Mouse (Mus musculus) embryonic facial prominence, embryonic 10.5 days (tissue): ENCODE results near the gene Hic2. TPM values are rescaled to one million over a fixed set of nuclear protein-coding genes. Genes with fewer than 3 reads are reported as not detected.

Experiments used
- DNase-seq: peaks from one replicate; pipeline ENCODE4 v3.0.0-alpha.2; 2017; ENCODE audit warnings: low spot score
- H3K27ac ChIP-seq: fragments of 300-500 bp; sonication (generic); replicated peaks from 2 replicates; pipeline ENCODE4 v1.5.1; 2016; ENCODE audit warnings: mild to moderate bottlenecking
- H3K27me3 ChIP-seq: fragments of 300-500 bp; sonication (generic); replicated peaks from 2 replicates; pipeline ENCODE4 v1.6.1; 2016; ENCODE audit warnings: low read depth, mild to moderate bottlenecking; ENCODE audit not compliant: poor library complexity, severe bottlenecking
- H3K36me3 ChIP-seq: fragments of 300-500 bp; sonication (generic); replicated peaks from 2 replicates; pipeline ENCODE4 v1.6.1; 2016; ENCODE audit warnings: mild to moderate bottlenecking, moderate library complexity
- H3K4me1 ChIP-seq: fragments of 300-500 bp; sonication (generic); 2 replicates; pipeline ENCODE4 v1.6.1; 2016
- H3K4me3 ChIP-seq: fragments of 300-500 bp; sonication (generic); 2 replicates; pipeline ENCODE4 v1.5.1; 2016; ENCODE audit warnings: mild to moderate bottlenecking, moderate library complexity
- H3K9me3 ChIP-seq: fragments of 300-500 bp; sonication (generic); 2 replicates; pipeline ENCODE4 v1.6.1; 2016; ENCODE audit warnings: mild to moderate bottlenecking
- WGBS: fragments of 180-500 bp; shearing (Covaris S2); methylation state at CpG from one replicate; pipeline ENCODE4 v1.1.7; 2016; 5-methylcytosine and 5-hydroxymethylcytosine counted together
- polyA plus RNA-seq: library from polyadenylated mRNA; unstranded; fragments of >200 nt; fragmentation: Nextera tagmentation; extraction: Ambion mirVana; gene quantifications from 2 replicates; pipeline ENCODE4 v1.2.1, GENCODE M21; 2016

Gene Hic2
- polyA plus RNA-seq, 1 experiment from 2014 or later = 17.1 TPM

DNA sequence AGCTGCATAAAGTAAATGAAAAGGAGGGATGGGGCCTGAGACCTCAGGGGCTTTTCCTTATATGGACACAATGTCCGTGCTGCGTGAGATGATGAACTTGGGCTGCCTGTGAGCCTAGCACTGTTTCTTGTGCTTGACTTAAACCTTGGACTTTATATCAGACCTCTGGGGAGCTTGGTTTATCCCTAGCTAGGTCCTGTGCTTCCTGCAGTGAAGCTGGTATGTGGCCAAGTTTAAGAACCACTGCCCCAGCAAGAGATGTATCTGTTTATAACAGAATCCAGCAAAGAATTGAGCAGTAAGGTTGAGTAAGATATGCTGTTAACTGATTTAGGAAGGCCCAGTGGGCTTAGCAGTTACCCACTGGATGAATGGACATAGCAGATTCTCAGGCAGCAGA lies 6.0 kb downstream of the Hic2 start:
- DNase-seq = no peak
- H3K27me3 ChIP-seq = no peaks in the 10 kb centered on the region
- H3K4me3 ChIP-seq = no peak overlapping the region
- H3K36me3 ChIP-seq = no peaks in the 10 kb centered on the region; the same call in 1 of the 2 replicates
- H3K27ac ChIP-seq = no peak overlapping the region
- no peaks in the 10 kb centered on the region for H3K9me3 ChIP-seq
- H3K4me1 ChIP-seq = peaks cover 50% of the 10 kb centered on the region
- 86% methylated on average over 2 of the region's 2 CpGs for WGBS

DNA sequence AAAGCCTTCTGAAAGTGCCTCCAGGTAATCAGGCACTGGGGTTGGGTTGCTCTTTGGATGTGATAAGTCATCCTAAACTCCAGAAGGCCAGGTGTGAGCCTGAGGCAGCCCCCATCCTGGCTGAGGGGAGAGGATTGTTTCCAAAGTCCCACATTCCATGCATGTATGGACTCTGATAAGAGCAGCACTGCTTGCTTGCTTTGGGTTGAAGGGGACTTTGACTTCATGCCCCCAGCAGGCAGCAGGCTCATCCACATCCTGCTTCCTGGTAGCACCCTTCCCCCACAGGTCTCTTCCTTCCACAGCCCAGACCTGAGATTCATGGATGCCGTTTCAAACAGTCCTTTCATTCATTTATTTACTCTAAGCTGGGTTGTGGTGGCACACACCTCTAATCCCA lies 10.4 kb downstream of the Hic2 start:
- H3K4me1 ChIP-seq = peaks cover 18% of the 10 kb centered on the region
- no peak for DNase-seq
- 83% methylated on average over 1 of the region's 1 CpGs for WGBS

DNA sequence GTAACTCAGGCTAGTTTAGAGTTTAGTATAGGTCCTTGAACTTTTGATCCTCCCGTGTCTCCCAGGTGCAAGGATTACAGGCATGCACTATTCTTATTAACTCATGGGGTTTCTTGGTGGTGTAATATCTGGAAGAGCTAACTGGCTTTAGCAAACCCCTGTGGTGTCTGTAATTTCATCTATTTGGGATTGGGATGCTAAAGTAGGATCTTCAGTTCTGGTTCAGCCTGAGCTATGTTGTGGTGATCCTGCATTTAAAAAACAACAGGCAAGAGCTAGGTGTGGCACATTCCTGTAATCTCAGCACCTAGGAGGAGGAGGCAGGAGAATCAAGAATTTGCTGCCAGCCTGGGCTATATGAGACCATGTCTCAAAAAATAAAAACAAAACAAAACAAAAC lies 11.6 kb downstream of the Hic2 start:
- H3K4me1 ChIP-seq = peaks cover 23% of the 10 kb centered on the region
- H3K27ac ChIP-seq = no peak overlapping the region
- H3K36me3 ChIP-seq = no peaks in the 10 kb centered on the region; the same call in 1 of the 2 replicates
- no peak for DNase-seq
- WGBS = 85% methylated on average over 1 of the region's 1 CpGs
- H3K9me3 ChIP-seq = no peaks in the 10 kb centered on the region
- H3K27me3 ChIP-seq = no peaks in the 10 kb centered on the region
- H3K4me3 ChIP-seq = no peak overlapping the region

More for the DNA sequence above, 10.4 kb downstream of the Hic2 start:
- no peaks in the 10 kb centered on the region; the same call in 1 of the 2 replicates for H3K36me3 ChIP-seq
- H3K27ac ChIP-seq = no peak overlapping the region
- no peak overlapping the region for H3K4me3 ChIP-seq
- H3K27me3 ChIP-seq = no peaks in the 10 kb centered on the region
- H3K9me3 ChIP-seq = no peaks in the 10 kb centered on the region

DNA sequence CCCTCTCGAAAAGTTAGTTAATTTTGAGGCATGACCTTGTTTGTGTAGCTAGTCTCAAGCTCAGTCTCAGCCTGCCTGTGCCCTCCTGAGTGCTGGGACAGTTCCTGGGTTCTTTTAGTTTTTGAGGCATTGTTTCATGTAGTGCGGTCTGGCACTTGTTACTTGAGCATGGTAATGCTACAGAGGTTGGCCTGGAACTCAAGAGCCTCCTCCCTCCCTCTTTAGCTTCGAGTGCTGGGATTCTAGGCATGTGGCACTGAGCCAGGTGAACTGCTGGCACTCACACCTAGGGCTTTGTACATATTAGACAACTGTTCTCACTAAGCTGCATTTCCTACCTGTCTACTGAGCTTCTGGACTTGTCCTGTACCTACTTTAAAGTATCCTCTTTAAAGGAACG lies 14.4 kb downstream of the Hic2 start:
- 86% methylated on average over 4 of the region's 4 CpGs for WGBS
- DNase-seq = no peak
- Histone ChIP-seq H3K9me3 (no peaks in the 10 kb centered on the region), H3K4me3 (no peak overlapping the region), H3K36me3 (no peaks in the 10 kb centered on the region; the same call in 1 of the 2 replicates), H3K4me1 (peaks cover 36% of the 10 kb centered on the region), H3K27me3 (no peaks in the 10 kb centered on the region), H3K27ac (no peak overlapping the region)

DNA sequence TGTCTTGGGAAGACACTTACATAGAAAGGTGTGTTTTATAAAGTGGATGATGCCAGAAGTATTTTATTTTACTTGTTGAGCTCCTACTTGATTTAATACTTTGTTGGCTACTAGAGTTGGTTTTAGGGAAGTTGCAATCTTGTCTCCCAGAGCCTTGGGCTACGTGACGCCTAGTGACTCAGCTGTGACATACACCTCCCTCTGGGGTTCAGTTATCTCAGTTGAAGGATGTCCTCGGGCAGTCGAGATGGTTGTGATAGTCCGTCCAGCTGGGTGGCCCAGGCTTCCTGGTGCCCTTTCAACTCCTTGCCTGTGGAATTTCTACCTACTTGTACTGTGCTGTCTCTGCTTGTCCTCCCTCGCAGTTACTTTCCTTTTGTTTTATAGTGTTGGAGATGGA lies 15.8 kb downstream of the Hic2 start:
- 62% methylated on average over 6 of the region's 6 CpGs for WGBS
- H3K4me3 ChIP-seq = no peak overlapping the region
- no peaks in the 10 kb centered on the region for H3K27me3 ChIP-seq
- DNase-seq = no peak
- H3K4me1 ChIP-seq = peaks cover 41% of the 10 kb centered on the region
- no peak overlapping the region for H3K27ac ChIP-seq
- H3K36me3 ChIP-seq = no peaks in the 10 kb centered on the region; the same call in 1 of the 2 replicates
- no peaks in the 10 kb centered on the region for H3K9me3 ChIP-seq

DNA sequence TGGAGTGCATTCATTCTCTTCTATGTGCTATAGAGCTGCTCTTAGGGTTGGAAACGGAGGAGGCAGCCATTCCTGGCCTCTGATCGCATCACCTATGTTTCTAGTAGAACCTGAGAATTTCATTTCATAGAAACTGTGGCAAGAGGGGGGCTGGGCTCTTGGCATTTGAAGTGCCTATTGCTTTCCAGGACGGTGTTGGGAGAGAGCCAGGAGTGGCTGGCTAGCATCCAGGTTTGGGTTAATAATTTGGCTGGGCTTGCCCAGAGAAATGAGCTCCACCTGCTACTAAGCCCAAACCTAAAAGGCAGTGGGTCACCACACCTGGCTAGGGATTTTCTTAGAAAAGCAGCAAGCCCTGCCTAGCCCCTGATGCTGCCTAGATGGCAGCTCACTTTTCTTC lies 18.2 kb downstream of the Hic2 start:
- no peaks in the 10 kb centered on the region for H3K27me3 ChIP-seq
- WGBS = 80% methylated on average over 3 of the region's 3 CpGs
- H3K36me3 ChIP-seq = peaks cover 15% of the 10 kb centered on the region
- peaks cover 48% of the 10 kb centered on the region for H3K4me1 ChIP-seq
- H3K27ac ChIP-seq = no peak overlapping the region
- no peak for DNase-seq
- no peaks in the 10 kb centered on the region for H3K9me3 ChIP-seq
- no peak overlapping the region for H3K4me3 ChIP-seq

DNA sequence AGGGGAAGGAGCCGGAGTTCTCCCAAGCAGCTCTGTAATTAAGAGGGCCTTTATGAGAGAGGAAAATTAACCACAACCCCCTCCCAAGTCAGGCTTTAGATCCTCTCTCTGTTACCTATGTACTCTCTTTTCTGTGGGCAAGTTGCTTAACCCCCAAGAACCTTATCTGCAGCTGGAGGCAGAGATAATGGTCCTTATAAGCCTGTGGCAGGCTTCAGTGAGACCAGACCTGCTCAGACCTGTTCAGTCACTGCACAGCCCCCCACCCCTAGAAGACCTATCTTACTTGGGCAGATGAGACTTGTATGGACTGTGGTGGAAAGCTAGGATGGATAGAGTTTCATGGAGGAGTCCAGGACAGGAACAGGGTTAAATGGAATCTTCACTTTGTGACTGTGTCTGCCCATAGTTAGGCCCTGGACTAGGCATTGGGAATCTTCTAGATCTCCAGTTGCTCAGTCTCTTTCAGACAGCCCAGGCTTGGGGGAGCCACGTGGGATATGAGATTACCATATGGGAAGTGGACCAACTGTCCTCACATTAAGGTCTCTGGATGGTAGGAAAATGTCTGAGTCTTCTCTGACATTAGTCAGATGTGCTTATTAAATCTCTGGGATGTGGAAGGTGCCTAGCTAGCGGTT lies 18.8 kb downstream of the Hic2 start:
- Histone ChIP-seq H3K27me3 (no peaks in the 10 kb centered on the region), H3K36me3 (peaks cover 22% of the 10 kb centered on the region), H3K4me1 (peaks cover 48% of the 10 kb centered on the region), H3K4me3 (no peak overlapping the region), H3K27ac (no peak overlapping the region), H3K9me3 (no peaks in the 10 kb centered on the region)
- WGBS = 79% methylated on average over 3 of the region's 3 CpGs
- DNase-seq = no peak

DNA sequence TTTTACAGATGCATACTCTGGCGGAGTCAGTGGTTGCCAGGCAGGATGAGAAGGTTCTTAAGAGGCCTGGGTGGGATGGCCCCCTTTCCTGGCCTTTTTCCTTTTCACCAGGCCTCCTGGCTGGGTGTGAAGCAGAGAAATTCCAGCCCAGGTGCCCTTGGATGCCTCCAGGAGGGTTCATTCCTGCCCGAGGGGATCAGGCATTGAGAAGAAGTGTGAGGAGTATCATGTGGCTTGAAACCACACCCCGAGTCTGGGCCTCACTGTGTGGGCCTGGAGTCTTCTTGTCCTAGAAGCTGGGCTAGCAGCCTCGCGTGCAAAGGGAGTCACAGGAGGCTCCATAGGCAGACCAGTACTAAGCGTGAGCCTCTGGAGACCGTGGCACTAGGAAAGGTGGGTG lies 19.5 kb downstream of the Hic2 start:
- Histone ChIP-seq H3K4me1 (peaks cover 48% of the 10 kb centered on the region), H3K9me3 (no peaks in the 10 kb centered on the region), H3K36me3 (peaks cover 28% of the 10 kb centered on the region), H3K27ac (peak overlapping the region; percentile 57; the same call in 1 of the 2 replicates), H3K27me3 (no peaks in the 10 kb centered on the region), H3K4me3 (no peak overlapping the region)
- no peak for DNase-seq
- 66% methylated on average over 7 of the region's 7 CpGs for WGBS

DNA sequence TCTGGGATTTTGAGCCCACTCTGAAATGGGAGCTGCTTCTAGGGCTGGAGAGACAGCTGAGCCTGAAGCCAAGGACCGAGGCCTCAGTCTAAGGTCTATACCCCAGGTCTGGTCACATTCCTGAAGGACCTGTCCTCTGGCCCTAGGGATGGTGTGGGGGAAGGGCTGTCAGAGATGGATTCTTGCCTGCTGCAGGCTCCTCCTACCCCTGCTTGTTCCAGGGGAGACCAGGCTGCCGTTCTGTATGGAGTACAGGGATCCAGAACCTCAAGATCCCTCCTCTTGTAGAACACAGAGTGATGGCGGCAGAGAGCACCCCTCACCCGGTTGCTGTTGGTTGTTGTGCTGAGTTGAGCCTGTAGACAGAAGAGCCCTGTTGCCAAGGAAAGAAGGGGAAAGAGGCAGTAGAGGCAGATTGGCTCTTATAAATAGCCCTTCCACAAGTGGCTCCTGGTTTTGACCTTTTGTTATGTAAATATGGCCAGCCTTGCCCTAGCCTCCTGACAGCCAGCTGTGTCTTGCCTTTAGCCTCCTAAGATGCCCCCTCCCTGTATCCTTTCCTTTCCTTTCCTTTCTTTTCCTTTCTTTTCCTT lies 20.7 kb downstream of the Hic2 start:
- Histone ChIP-seq H3K36me3 (peaks cover 41% of the 10 kb centered on the region), H3K9me3 (no peaks in the 10 kb centered on the region), H3K27ac (peak overlapping the region; percentile 70), H3K4me3 (no peak overlapping the region), H3K27me3 (no peaks in the 10 kb centered on the region), H3K4me1 (peaks cover 44% of the 10 kb centered on the region)
- peak; percentile 28 for DNase-seq
- 25% methylated on average over 4 of the region's 4 CpGs for WGBS

DNA sequence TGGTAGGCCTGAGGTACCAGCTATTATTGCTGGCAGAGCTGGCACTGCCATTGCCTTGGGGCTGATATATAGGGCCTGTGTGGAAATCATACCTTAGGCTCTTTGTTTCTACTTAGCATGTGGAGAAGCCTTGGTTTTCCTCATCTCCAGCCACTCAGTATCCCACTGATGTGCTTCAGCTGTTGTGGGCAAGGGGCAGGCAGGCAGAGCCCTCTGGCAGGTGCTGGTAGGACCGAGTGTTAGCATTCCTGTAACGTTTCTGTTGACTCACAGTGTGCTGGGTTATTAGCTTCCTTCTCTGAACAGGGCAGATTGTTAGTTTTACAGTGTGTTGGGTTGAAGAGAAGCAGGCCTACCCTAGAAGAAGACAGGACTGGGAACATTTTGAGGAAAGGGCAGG lies 21.9 kb downstream of the Hic2 start:
- Histone ChIP-seq H3K4me1 (peaks cover 38% of the 10 kb centered on the region), H3K4me3 (no peak overlapping the region), H3K9me3 (no peaks in the 10 kb centered on the region), H3K27me3 (no peaks in the 10 kb centered on the region), H3K36me3 (peaks cover 52% of the 10 kb centered on the region), H3K27ac (no peak overlapping the region)
- 76% methylated on average over 2 of the region's 2 CpGs for WGBS
- DNase-seq = no peak

DNA sequence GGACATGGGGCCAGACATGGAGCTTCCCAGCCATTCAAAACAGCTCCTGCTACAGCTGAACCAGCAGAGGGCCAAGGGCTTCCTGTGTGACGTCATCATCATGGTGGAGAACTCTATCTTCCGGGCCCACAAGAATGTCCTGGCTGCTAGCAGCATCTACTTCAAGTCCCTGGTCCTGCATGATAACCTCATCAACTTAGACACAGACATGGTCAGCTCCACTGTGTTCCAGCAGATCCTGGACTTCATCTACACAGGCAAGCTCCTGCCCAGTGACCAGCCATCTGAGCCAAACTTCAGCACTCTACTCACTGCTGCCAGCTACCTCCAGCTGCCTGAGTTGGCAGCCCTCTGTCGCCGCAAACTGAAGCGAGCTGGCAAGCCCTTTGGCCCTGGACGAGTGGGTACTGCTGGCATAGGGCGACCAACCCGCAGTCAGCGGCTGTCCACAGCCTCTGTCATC lies 24.0 kb downstream of the Hic2 start:
- H3K36me3 ChIP-seq = peaks cover 71% of the 10 kb centered on the region
- no peak overlapping the region for H3K27ac ChIP-seq
- H3K4me1 ChIP-seq = peaks cover 25% of the 10 kb centered on the region
- no peak for DNase-seq
- H3K27me3 ChIP-seq = no peaks in the 10 kb centered on the region
- no peaks in the 10 kb centered on the region for H3K9me3 ChIP-seq
- H3K4me3 ChIP-seq = no peak overlapping the region
- 93% methylated on average over 9 of the region's 9 CpGs for WGBS

DNA sequence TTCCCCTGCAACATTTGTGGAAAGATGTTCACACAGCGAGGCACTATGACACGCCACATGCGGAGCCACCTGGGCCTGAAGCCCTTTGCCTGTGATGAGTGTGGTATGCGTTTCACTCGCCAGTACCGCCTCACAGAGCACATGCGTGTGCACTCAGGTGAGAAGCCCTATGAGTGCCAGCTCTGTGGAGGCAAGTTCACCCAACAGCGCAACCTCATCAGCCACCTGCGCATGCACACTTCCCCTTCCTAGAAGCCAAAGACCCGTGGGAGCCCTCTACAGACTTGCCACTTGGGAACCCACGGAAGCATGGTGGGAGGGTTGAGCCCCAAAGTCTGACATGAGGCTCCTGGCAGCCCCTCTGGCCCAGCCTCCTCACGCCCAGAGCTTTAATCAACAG lies 25.5 kb downstream of the Hic2 start:
- Histone ChIP-seq H3K4me3 (no peak overlapping the region), H3K36me3 (peaks cover 78% of the 10 kb centered on the region), H3K27me3 (no peaks in the 10 kb centered on the region), H3K27ac (no peak overlapping the region), H3K4me1 (peaks cover 9% of the 10 kb centered on the region), H3K9me3 (no peaks in the 10 kb centered on the region)
- WGBS = 96% methylated on average over 12 of the region's 12 CpGs
- no peak for DNase-seq

DNA sequence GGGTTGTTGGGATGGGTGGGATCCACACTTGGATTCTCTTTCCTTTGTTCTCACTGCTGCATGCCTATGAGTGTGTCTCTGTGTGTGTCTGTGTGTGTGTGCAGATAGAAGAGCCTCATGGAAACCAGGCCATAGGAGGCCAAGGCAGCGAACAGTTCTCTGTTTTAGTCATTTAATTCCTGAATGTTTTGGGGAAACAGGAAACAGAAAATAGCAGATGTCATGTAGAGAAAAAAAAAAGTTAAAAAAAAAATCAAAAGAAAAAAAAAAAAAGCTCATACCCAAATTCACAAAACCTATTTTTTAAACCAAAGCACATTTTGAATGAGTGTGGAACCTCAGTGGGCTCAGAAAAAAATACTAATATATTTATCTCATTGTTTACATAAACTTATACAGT lies 28.0 kb downstream of the Hic2 start:
- DNase-seq = no peak
- H3K27ac ChIP-seq = no peak overlapping the region
- no peaks in the 10 kb centered on the region for H3K4me1 ChIP-seq
- 87% methylated on average over 1 of the region's 1 CpGs for WGBS
- H3K27me3 ChIP-seq = no peaks in the 10 kb centered on the region
- H3K36me3 ChIP-seq = peaks cover 62% of the 10 kb centered on the region
- H3K9me3 ChIP-seq = no peaks in the 10 kb centered on the region
- H3K4me3 ChIP-seq = no peak overlapping the region
